Mouse (Mus musculus): ENCODE measurements around the gene Gm21887.
"Not testable (repeated sequence)": the region's sequence is repeated elsewhere in the genome, so short reads cannot be mapped to it uniquely, and the experiment has no call there.

Gene Gm21887

GRCm38 (mm10) chrX:170015883-170016282 lies 6.4 kb downstream of the Gm21887 start:
- not testable (repeated sequence) for DNase-seq

GRCm38 (mm10) chrX:170017333-170018245 lies 8.1 kb downstream of the Gm21887 start:
- DNase-seq = peak; percentile 98

- peak; percentile 52 for DNase-seq
These were observed 9.2 kb downstream of the Gm21887 start for GRCm38 (mm10) chrX:170018571-170019218.

DNA sequence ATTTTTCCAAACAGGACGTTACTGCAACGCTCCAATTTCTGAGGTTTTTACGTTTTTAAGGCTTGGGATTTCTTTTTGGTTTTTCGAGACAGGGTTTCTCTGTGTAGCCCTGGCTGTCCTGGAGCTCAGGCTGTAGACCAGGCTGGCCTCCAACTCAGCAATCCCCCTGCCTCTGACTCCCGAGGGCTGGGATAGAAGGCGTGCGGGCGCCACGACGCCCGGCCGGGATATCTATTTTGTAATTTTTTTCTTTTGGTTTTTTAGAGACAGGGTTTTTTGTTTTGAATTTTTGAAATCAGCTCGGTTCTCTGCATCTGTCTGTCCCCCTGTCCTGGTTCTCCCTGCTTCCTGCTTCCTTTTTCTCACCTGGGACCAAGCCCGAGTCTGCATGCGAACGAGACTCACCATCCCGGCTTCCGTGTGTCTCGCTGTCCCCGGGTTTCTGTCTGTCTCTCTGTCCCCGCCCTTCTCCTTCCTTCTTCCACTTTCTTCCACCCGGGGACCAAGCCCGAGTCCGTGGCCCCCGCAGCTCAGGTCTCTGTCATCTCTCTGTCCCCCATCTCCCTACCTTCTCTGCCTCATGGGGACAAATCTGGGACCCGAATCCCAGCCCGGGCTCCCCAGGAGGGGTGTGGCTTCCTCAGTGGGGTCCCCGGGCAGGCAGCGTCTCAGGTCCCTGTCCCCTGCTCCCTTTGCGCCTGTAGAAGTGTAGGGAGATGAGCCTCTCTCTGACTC lies 9.9 kb downstream of the Gm21887 start:
- not testable (repeated sequence) for DNase-seq

- DNase-seq = peak; percentile 98
These were observed 10.7 kb downstream of the Gm21887 start for GRCm38 (mm10) chrX:170019954-170020689.

DNA sequence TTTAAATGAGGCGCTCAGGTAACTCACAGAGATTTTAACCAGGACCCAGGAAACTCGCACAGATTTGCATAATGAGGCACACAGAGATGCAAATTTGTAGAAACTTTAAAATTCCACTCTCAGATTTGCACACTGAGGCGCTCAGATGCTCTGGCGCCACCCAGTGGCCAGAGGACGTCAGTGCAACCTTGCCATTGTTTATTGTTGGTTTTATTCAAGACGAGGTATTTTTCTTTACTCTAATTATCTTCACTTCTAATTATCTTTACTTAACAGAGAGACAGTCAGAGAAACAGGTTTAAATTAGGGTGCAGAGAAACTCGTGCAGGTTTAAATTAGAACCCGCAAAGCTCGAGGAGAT lies 11.2 kb downstream of the Gm21887 start:
- peak; percentile 75 for DNase-seq

DNA sequence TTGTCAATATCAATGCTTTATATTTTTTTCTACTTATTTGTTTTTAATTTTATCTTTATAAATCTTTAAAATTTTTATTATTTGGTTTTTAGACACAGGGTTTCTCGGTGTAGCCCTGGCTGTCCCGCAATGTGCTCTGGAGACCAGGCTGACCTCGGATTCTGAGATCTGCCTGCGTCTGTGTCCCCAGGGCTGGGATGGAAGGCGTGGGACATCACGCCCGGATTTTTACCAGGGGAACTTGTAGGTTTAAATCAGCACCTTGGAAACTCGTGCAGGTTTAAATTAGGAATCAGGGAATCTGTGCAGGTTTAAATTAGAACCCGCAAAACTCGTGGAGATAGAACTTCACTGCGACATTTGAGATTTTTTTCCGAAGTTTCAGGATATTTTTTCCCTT lies 11.7 kb downstream of the Gm21887 start:
- DNase-seq = not testable (repeated sequence)

DNA sequence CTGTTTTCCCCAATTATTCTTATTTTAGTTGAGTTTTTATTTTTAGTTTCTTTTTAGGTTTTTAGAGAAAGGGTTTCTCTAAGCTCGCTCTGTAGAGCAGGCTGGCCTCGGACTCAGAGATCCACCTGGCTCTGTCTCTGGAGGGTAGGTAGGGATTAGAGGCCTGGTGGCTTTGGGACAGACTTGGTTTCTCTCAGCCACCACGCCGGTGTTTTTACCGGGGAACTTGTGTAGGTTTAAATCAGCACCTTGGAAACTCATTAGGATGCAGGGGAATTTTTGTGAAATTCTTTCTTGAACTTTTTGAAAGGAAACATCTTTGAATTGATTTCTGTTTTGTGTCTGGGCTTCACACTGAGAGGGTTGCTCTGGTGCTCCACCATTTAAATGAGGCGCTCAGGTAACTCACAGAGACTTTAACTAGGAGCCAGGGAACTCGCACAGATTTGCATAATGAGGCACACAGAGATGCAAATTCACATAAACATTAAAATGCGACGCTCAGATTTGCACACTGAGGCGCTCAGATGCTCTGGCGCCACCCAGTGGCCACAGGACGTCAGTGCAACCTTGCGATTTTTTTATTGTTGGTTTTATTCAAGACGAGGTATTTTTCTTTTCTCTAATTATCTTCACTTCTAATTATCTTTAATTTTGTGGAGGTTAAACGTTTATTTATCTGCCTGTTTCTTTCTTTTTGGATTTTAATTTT lies 12.4 kb downstream of the Gm21887 start:
- DNase-seq = peak; percentile 61

Measured in thymus, postnatal 25 days (tissue).